In genomic region chr9:78964813-78965212, GRCm38 (mm10) we compare ENCODE assay signal across 17 mouse cellular contexts.
DNase-seq lines count a peak whose midpoint lies in the region; ATAC-seq and TF ChIP-seq lines count a peak whose summit lies in the region.
"Had no signal": no experiment of that assay in that cellular context is flagged by ENCODE, and none has a peak within 500 bp of the region (broad histone marks: within the 10 kb centered on the region; RNA-seq: fewer than 3 reads in every experiment).

No protein-coding gene starts in this region.

- H3K4me1 ChIP-seq in lung, postnatal 0 days (ENCODE audit: insufficient read depth, low read depth, low read length) = peaks cover 3% of the 10 kb centered on the region; the same call in 1 of the 2 replicates
- no peaks in the 10 kb centered on the region for H3K4me1 ChIP-seq in limb, embryonic 11.5 days (ENCODE audit: control insufficient read depth, insufficient read depth, low read length)
- H3K4me1 ChIP-seq in kidney, embryonic 15.5 days = no peaks in the 10 kb centered on the region
- H3K4me1 ChIP-seq: heart, embryonic 15.5 days had no signal

- no peak overlapping the region for H3K9ac ChIP-seq in lung, postnatal 0 days (replicated peaks; ENCODE audit: low read depth)
- H3K9ac ChIP-seq in limb, embryonic 11.5 days (ENCODE audit: low read length) = no peak overlapping the region
- H3K9ac ChIP-seq in kidney, embryonic 15.5 days = no peak overlapping the region
- H3K9ac ChIP-seq: heart, embryonic 15.5 days; hindbrain, embryonic 14.5 days; intestine, embryonic 15.5 days; liver, embryonic 14.5 days; stomach, embryonic 15.5 days had no signal

- no peak for ATAC-seq in lung, postnatal 0 days
- ATAC-seq in limb, embryonic 11.5 days (ENCODE audit: insufficient number of reproducible peaks, low FRiP score, low TSS enrichment, low read depth) = no peak
- no peak for ATAC-seq in kidney, embryonic 15.5 days (replicated peaks; ENCODE audit: low FRiP score)
- ATAC-seq: intestine, embryonic 15.5 days had no signal

- DNase-seq in embryo, embryonic 11 days = peak; percentile 25
- no peak for DNase-seq in embryo, embryonic 10.5 days (ENCODE audit: low spot score)
- peak; percentile 6 for DNase-seq in lung, postnatal 0 days (ENCODE audit: low spot score)
- no peak for DNase-seq in lung, postnatal 36 days
- no peak for DNase-seq in limb, embryonic 11.5 days (ENCODE audit: low spot score)
- no peak for DNase-seq in heart, adult 8-10 months (ENCODE audit: low spot score)
- no peak for DNase-seq in heart, adult 9 months (ENCODE audit: low spot score in 2 of 2)
- DNase-seq: adrenal gland, adult 8-10 months; lung, postnatal 4 days; right cerebral cortex, postnatal 14 days had no signal

- no peak overlapping the region for H3K4me3 ChIP-seq in lung, postnatal 0 days (ENCODE audit: low read depth, low read length)
- H3K4me3 ChIP-seq in limb, embryonic 11.5 days (ENCODE audit: low read depth, low read length) = no peak overlapping the region
- H3K4me3 ChIP-seq in kidney, embryonic 15.5 days (replicated peaks) = no peak overlapping the region
- H3K4me3 ChIP-seq: heart, embryonic 15.5 days; intestine, embryonic 15.5 days; midbrain, embryonic 10.5 days; stomach, embryonic 15.5 days had no signal

- WGBS in lung, postnatal 0 days = 0% methylated on average over 1 of the region's 1 CpGs
- 46% methylated on average over 1 of the region's 1 CpGs for WGBS in limb, embryonic 11.5 days
- 21% methylated on average over 1 of the region's 1 CpGs for WGBS in kidney, embryonic 15.5 days

- H3K36me3 ChIP-seq in lung, postnatal 0 days (ENCODE audit: insufficient read depth, low read length) = no peaks in the 10 kb centered on the region
- H3K36me3 ChIP-seq in limb, embryonic 11.5 days (ENCODE audit: control insufficient read depth, insufficient read depth, low read length) = no peaks in the 10 kb centered on the region
- no peaks in the 10 kb centered on the region for H3K36me3 ChIP-seq in kidney, embryonic 15.5 days
- H3K36me3 ChIP-seq: heart, embryonic 15.5 days; intestine, embryonic 15.5 days; midbrain, embryonic 10.5 days; stomach, embryonic 15.5 days had no signal

- no peak overlapping the region for H3K4me2 ChIP-seq in lung, postnatal 0 days (replicated peaks; ENCODE audit: low read depth, low read length)
- no peak overlapping the region for H3K4me2 ChIP-seq in limb, embryonic 11.5 days (ENCODE audit: low read depth, severe bottlenecking)
- no peak overlapping the region for H3K4me2 ChIP-seq in kidney, embryonic 15.5 days
- H3K4me2 ChIP-seq: heart, embryonic 15.5 days; hindbrain, embryonic 14.5 days; intestine, embryonic 15.5 days; stomach, embryonic 15.5 days had no signal

- TF ChIP-seq EP300 in lung, postnatal 0 days (IDR thresholded peaks at IDR 0.05) = no peak

- H3K27ac ChIP-seq in lung, postnatal 0 days (ENCODE audit: low read length) = no peak overlapping the region
- H3K27ac ChIP-seq in limb, embryonic 11.5 days (replicated peaks; ENCODE audit: low read depth, low read length) = peak overlapping the region; percentile 36; the same call in 1 of the 2 replicates
- no peak overlapping the region; the same call in 1 of the 2 replicates for H3K27ac ChIP-seq in kidney, embryonic 15.5 days
- H3K27ac ChIP-seq: heart, embryonic 15.5 days; hindbrain, embryonic 14.5 days; intestine, embryonic 15.5 days; liver, embryonic 14.5 days; midbrain, embryonic 10.5 days; stomach, embryonic 15.5 days had no signal

- no peaks in the 10 kb centered on the region for H3K9me3 ChIP-seq in lung, postnatal 0 days (ENCODE audit: low read length)
- no peaks in the 10 kb centered on the region for H3K9me3 ChIP-seq in limb, embryonic 11.5 days (ENCODE audit: control insufficient read depth, low read length)
- H3K9me3 ChIP-seq in kidney, embryonic 15.5 days (replicated peaks) = no peaks in the 10 kb centered on the region
- H3K9me3 ChIP-seq: heart, embryonic 15.5 days; intestine, embryonic 15.5 days; midbrain, embryonic 10.5 days; stomach, embryonic 15.5 days had no signal

- no peak for TF ChIP-seq CTCF in lung, postnatal 0 days (IDR thresholded peaks at IDR 0.05)

- H3K27me3 ChIP-seq in lung, postnatal 0 days (replicated peaks; ENCODE audit: insufficient read depth, low read length) = no peaks in the 10 kb centered on the region
- H3K27me3 ChIP-seq in limb, embryonic 11.5 days (ENCODE audit: control insufficient read depth, insufficient read depth, low read length) = no peaks in the 10 kb centered on the region
- no peaks in the 10 kb centered on the region for H3K27me3 ChIP-seq in kidney, embryonic 15.5 days
- H3K27me3 ChIP-seq: heart, embryonic 15.5 days; intestine, embryonic 15.5 days; stomach, embryonic 15.5 days had no signal

Comparison
In these comparisons a context has a peak if more than half of its experiments do, and no peak if none do; other contexts are left out.
1. DNase-seq: peak in embryo, embryonic 11 days (single experiment) and lung, postnatal 0 days (single experiment); none in embryo, embryonic 10.5 days (single experiment), lung, postnatal 36 days (single experiment), limb, embryonic 11.5 days (single experiment), heart, adult 8-10 months (single experiment) and heart, adult 9 months (0 of 2).